Mouse (Mus musculus): ENCODE results near the gene Adam11. TPM values are rescaled to one million over a fixed set of nuclear protein-coding genes. Genes with fewer than 3 reads are reported as not detected.

Gene Adam11
- total RNA-seq, 2 experiments from 2014 or later: 117 to 129 TPM

DNA sequence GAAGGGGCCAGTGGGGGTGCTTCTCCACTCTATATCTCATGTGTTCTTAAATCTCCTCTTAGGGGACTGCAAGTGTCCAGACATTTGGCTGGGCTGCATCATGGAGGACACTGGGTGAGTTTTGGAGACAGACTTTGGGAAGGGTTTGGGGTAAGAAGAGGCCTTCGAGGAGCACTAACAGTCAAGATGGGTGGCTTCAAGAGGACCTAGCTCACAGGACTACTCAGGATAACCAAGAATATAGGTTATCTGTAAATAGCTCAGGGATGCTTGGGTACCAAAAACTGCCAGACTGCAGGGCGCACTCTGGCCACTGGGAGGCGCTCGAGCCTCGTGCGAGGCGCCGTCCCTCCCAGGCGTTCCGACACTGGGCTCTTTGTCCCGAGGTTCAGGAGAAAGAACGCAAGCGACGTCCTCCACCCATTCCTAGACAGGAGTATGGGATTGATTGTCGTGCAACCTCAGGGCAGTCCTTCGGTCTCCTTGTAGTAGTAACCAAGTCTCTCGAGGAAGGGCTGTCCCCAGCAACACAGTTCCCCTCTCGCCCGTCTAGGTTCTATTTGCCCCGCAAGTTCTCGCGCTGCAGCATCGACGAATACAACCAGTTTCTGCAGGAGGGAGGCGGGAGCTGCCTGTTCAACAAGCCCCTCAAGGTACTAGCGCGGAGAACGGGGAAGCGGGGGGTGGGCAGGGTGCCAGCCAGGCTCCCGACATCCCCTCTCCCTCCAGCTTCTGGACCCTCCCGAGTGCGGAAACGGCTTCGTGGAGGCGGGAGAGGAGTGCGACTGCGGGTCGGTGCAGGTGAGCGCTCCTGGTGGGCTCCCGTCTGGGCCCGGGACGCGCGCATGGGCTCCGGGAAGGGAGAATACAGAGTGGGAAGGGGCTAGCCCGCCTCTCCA lies 12.7 kb downstream of the Adam11 start:
- intact Hi-C loops (cut with DNase I): loop anchor here (1.0 to 2.0 kb wide), 2 partner anchors 33 to 91 kb away; no protein-coding TSS in a partner anchor
- DNase-seq (ENCODE audit: low spot score in 2 of 2): peak; percentile 92

GRCm38 (mm10) chr11:102774621-102775141 lies 13.4 kb downstream of the Adam11 start:
- peak; percentile 69 to 78 for DNase-seq (ENCODE audit: low spot score in 2 of 2)
- intact Hi-C loops (cut with DNase I): loop anchor here (1.0 to 2.0 kb wide), 2 partner anchors 33 to 90 kb away; no protein-coding TSS in a partner anchor

DNA sequence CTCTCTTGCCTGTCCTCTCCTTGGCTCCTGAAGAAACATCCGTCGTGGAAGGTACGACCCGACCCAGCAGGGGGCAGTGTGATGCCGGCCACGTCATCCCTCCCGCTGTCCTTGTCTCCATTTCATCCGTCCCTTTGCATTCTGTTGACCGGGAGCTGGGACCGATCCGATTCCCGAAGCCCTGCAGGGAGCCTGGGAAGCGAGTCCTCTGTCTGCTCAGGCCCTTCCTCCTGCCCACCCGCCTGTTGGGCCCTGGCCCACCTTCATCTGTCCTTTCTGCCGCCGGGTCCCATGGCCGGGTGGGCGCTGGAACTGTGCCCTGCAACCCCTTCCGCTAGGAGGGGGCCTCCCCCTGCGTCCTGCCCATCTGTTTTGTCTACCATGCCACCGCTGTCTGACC lies 16.4 kb downstream of the Adam11 start:
- intact Hi-C loops (cut with DNase I): no loop called here
- peak; percentile 79 to 80 for DNase-seq (ENCODE audit: low spot score in 2 of 2)

DNA sequence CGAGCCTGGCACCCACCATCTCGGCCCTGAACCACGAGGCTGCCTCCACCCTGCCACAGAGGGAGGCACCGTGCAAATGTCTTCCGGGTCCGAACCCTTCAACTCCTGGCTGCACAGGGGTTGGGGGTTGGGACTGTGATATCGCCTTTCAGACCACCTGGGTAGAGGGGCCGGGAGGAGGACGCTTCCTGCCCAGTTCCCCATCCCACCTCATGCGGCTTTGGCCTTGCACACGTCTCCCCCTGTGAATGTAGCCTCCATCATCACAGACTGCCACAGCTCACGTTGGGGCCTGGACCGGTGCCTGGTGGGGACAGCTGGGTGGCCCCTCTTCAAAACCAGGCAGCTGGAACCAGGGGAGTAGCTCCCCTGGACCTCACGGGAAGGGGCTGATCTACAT lies 16.9 kb downstream of the Adam11 start:
- DNase-seq (ENCODE audit: low spot score in 2 of 2): peak in 1 of 2 experiments; percentile 5
- intact Hi-C loops (cut with DNase I): no loop called here

- peak in 1 of 2 experiments; percentile 3 for DNase-seq (ENCODE audit: low spot score in 2 of 2)
- intact Hi-C loops (cut with DNase I): no loop called here
Measured at GRCm38 (mm10) chr11:102778597-102778996, 17.4 kb downstream of the Adam11 start.

DNA sequence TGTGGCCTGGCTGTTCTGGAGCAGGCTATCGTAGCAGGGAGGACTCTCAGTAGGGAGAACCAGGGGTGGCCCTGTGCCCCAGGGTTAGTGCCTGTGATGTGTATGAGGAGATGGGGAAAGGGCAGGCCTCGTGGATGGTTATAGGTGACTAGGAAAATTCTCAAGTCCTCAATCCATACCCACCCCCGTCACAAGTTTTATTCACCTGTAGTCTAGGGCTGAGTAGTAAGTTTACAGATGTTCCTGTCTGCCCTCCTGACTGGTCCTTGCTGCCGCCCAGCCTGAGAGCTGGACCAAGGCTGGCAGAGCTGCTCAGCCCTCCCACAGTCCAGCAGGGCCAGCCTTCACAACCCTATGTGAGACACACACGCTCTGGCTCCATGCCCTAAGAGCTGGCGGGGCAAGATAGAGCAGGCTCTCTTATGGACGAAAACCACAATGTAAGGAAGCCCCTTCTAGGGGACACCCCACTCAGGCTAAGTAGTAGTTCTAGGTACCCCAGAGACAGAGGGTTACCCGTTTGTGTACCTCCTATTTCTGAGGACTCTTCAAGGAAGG lies 17.9 kb downstream of the Adam11 start:
- peak in 1 of 2 experiments; percentile 4 for DNase-seq (ENCODE audit: low spot score in 2 of 2)
- intact Hi-C loops (cut with DNase I): no loop called here

GRCm38 (mm10) chr11:102779824-102780223 lies 18.6 kb downstream of the Adam11 start:
- DNase-seq (ENCODE audit: low spot score in 2 of 2): peak in 1 of 2 experiments; percentile 7
- intact Hi-C loops (cut with DNase I): loop anchor here (5.0 kb wide), 1 partner anchor 37 kb away; the partner anchor contains the start of gene Gjc1

GRCm38 (mm10) chr11:102780271-102780985 lies 19.2 kb downstream of the Adam11 start:
- intact Hi-C loops (cut with DNase I): loop anchor here (5.0 kb wide), 1 partner anchor 37 kb away; the partner anchor contains the start of gene Gjc1
- peak in 1 of 2 experiments; percentile 39 for DNase-seq (ENCODE audit: low spot score in 2 of 2)

DNA sequence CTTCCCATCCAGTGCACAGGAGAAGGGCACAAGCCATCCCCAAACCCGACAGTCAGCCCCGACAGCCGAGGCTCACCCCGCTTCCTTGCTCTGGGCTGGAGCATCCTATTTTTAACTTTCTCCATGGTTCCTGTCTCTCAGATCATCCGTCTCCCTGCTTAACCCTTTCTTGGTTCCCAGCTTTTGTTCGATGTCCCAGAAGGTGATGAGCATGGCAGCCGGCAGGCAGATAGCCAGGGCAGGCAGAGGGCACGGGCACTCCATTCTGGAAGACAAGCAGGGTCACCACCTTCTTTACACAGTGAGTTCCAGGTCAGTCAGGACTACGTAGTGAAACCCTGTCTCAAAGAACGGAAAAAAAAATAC lies 19.7 kb downstream of the Adam11 start:
- no peak for DNase-seq (ENCODE audit: low spot score in 2 of 2)
- intact Hi-C loops (cut with DNase I): loop anchor here (5.0 kb wide), 1 partner anchor 36 kb away; the partner anchor contains the start of gene Gjc1

DNA sequence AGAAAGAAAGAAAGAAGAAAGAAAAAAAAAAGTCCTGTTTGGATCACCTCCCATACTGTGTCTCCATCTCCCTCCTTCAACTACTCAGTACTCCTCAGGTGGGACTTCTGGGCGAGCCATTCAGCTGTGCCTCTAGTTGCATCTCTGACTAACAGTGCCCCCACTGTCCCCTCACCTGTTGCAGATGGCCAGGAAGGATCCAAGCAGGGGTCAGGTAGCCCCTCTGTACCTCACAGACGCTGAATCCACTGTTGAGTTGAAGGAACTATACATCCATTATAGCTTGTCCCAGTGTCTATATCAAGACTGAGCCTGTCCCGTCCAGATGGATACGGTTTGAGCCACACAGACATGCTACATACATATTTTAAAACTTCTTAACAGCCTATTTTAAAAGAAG lies 20.3 kb downstream of the Adam11 start:
- intact Hi-C loops (cut with DNase I): loop anchor here (5.0 kb wide), 1 partner anchor 36 kb away; the partner anchor contains the start of gene Gjc1
- DNase-seq (ENCODE audit: low spot score in 2 of 2): peak in 1 of 2 experiments; percentile 7

- intact Hi-C loops (cut with DNase I): loop anchor here (5.0 kb wide), 1 partner anchor 34 kb away; the partner anchor contains the start of gene Gjc1
- DNase-seq (ENCODE audit: low spot score in 2 of 2): no peak
Measured at GRCm38 (mm10) chr11:102783443-102783842, 22.2 kb downstream of the Adam11 start.

- intact Hi-C loops (cut with DNase I): no loop called here
- DNase-seq (ENCODE audit: low spot score in 2 of 2): peak in 1 of 2 experiments; percentile 77
Measured at GRCm38 (mm10) chr11:102787688-102788177, 26.5 kb downstream of the Adam11 start.

DNA sequence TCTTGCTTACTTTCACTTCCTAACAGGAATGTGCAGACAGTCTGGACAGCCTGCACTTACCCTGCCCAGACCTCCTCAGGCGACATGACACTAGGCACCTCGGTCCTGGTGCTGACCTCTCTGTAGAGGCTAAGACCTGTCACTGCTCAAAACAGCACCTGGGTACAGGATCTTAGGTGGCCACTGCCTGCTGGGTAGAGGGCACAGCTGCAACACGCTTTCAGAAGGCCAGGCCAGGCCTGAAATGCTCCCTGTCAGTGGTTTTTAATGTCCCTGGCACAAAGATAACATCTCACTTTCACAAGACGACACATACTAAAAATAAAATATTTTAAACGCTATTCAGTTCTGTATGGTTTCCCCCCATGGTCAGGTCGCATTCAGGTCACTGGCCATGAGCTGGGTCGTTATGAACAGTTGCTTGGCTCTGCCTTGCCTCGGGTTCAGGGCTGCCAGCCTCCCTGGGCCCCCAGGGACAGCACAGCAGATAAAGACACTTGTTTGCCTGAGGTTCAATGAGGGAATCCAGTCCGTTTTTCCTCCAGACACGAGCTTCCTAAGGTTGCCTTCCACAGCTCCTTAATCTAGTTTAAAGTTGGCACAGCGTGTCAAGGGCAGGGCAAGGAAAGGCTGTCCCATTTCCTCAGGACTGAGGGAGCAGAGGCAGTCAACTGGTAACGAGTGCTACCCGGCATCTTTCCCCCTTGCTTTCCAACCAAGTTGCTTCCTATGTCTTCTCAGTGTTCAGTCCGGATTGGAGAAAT lies 30.6 kb downstream of the Adam11 start:
- intact Hi-C loops (cut with DNase I): no loop called here
- DNase-seq (ENCODE audit: low spot score in 2 of 2): no peak

DNA sequence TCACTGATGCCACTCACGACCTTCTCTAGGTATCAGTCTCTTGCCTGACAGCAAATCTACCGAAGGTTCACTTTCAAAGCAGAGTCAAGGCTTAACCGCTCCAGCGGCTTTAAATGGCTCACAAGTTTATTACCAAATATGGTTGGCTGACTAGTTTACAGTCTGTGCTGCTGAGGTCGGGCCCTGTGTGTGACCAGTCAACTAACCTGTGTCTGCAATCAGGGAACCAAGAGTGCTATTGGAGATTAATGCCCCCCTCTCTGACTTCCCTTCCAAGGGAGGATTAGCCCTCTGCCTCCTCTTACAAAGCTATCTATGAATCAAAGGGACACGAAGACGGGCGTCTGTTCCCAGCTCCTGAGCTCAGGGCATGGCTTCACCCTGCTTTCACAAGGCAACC lies 32.9 kb downstream of the Adam11 start:
- no peak for DNase-seq (ENCODE audit: low spot score in 2 of 2)
- intact Hi-C loops (cut with DNase I): no loop called here

DNA sequence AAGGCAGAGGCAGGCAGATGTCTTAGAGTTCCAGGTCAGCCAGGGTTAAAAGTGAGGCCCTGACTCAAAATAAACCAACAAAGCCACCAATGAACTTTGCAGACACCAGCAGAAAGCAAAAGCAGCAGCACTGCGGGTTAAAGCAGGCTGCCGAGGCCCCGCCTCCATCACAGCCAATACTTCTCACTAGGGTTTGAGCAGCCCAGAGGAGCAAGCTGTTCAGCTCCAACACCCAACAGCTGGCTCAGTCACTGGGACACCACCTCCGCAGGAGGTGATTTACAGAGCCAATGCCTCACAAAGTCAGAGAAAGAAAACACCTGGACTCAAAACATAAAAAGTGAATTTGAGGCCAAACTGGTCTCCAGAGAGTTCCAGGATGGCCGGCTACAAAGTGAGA lies 42.2 kb downstream of the Adam11 start:
- intact Hi-C loops (cut with DNase I): no loop called here
- DNase-seq (ENCODE audit: low spot score in 2 of 2): no peak

DNA sequence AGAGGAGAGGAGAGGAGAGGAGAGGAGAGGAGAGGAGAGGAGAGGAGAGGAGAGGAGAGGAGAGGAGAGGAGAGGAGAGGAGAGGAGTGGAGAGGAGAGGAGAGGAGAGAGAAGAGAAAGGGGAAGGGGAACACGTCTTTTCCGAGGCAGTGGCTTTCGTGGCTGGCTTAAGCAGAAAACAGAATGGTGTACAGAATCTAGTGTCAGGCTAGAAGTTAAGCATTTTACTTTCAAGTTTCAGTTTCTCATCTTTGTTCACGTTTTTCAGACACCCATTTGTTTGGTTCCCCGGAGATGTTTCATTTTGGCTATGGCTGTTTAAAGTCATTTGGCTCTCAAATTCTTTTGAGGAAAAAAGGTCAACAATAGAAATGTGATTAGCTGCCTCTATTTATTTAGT lies 47.0 kb downstream of the Adam11 start:
- intact Hi-C loops (cut with DNase I): no loop called here
- DNase-seq (ENCODE audit: low spot score in 2 of 2): no peak

GRCm38 (mm10) chr11:102810721-102811485 lies 49.7 kb downstream of the Adam11 start:
- DNase-seq (ENCODE audit: low spot score in 2 of 2): peak; percentile 55 to 81
- intact Hi-C loops (cut with DNase I): no loop called here

DNA sequence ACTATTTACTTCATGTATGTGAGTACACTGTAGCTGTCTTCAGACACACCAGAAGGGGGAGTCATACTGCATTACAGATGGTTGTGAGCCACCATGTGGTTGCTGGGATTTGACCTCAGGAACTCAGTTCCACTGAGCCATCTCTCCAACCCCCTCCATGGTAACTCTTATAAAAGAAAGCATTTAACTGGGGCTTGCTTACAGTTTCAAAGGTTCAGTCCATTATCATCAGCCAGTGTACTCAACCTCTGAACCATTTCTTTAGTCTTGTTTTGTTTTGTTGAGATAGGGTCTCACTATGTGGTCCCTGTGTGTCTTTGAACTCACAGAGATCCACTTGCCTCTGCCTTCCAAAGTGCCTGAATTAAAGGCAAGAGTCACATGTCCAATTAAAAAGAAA lies 53.6 kb downstream of the Adam11 start:
- no peak for DNase-seq (ENCODE audit: low spot score in 2 of 2)
- intact Hi-C loops (cut with DNase I): loop anchor here (5.0 kb wide), 1 partner anchor 33 kb away; no protein-coding TSS in a partner anchor
